Mouse (Mus musculus) embryonic facial prominence, embryonic 12.5 days (tissue): ENCODE measurements around the gene Cep57. TPM values are rescaled to one million over a fixed set of nuclear protein-coding genes. Genes with fewer than 3 reads are reported as not detected.
A peak's percentile ranks its signal among the peaks of the same experiment; 100 is the strongest.

Experiments used
- ATAC-seq: fragments of 200-750 bp; cut with Nextera tagmentation; 2 replicates; pipeline ENCODE4 v1.8.0; 2017; ENCODE audit not compliant: insufficient number of reproducible peaks, insufficient read depth, low FRiP score, low TSS enrichment
- H3K27ac ChIP-seq: fragments of 300-500 bp; sonication (generic); 2 replicates; pipeline ENCODE4 v1.5.1; 2016; ENCODE audit warnings: mild to moderate bottlenecking
- H3K27me3 ChIP-seq: fragments of 300-500 bp; sonication (generic); 2 replicates; pipeline ENCODE4 v1.6.1; 2016; ENCODE audit warnings: mild to moderate bottlenecking, moderate library complexity
- H3K36me3 ChIP-seq: fragments of 300-500 bp; sonication (generic); 2 replicates; pipeline ENCODE4 v1.6.1; 2016; ENCODE audit warnings: mild to moderate bottlenecking
- H3K4me1 ChIP-seq: fragments of 300-500 bp; sonication (generic); 2 replicates; pipeline ENCODE4 v1.6.1; 2016
- H3K4me2 ChIP-seq: fragments of 300-500 bp; sonication (generic); replicated peaks from 2 replicates; pipeline ENCODE4 v1.6.1; 2016; ENCODE audit warnings: mild to moderate bottlenecking, moderate library complexity
- H3K4me3 ChIP-seq: fragments of 300-500 bp; sonication (generic); 2 replicates; pipeline ENCODE4 v1.5.1; 2016; ENCODE audit warnings: mild to moderate bottlenecking
- H3K9ac ChIP-seq: fragments of 300-500 bp; sonication (generic); 2 replicates; pipeline ENCODE4 v1.6.1; 2016; ENCODE audit warnings: mild to moderate bottlenecking, moderate library complexity
- H3K9me3 ChIP-seq: fragments of 300-500 bp; sonication (generic); 2 replicates; pipeline ENCODE4 v1.6.1; 2016; ENCODE audit warnings: mild to moderate bottlenecking, moderate library complexity
- WGBS: fragments of 180-500 bp; shearing (Covaris S2); methylation state at CpG from one replicate; pipeline ENCODE4 v1.1.7; 2016; 5-methylcytosine and 5-hydroxymethylcytosine counted together
- polyA plus RNA-seq: library from polyadenylated mRNA; unstranded; fragments of >200 nt; fragmentation: Nextera tagmentation; extraction: Ambion mirVana; gene quantifications from 2 replicates; pipeline ENCODE4 v1.2.1, GENCODE M21; 2016

Gene Cep57
- polyA plus RNA-seq, 1 experiment from 2014 or later: 70.2 TPM

GRCm38 (mm10) chr9:13828087-13828441, 1.2 kb upstream of the Cep57 start:
- peak overlapping the region; percentile 94 for H3K9ac ChIP-seq
- peaks cover 20% of the 10 kb centered on the region; the same call in 1 of the 2 replicates for H3K4me1 ChIP-seq
- peak overlapping the region; percentile 87 for H3K4me3 ChIP-seq
- peaks cover 28% of the 10 kb centered on the region for H3K36me3 ChIP-seq
- H3K27me3 ChIP-seq: no peaks in the 10 kb centered on the region
- no peaks in the 10 kb centered on the region for H3K9me3 ChIP-seq
- H3K4me2 ChIP-seq: peak overlapping the region; percentile 72
- ATAC-seq: peak; percentile 54; the same call in 1 of the 2 replicates
- peak overlapping the region; percentile 98 for H3K27ac ChIP-seq
- WGBS: 0% methylated on average over 23 of the region's 23 CpGs

GRCm38 (mm10) chr9:13827406-13828086, 639 bp upstream of the Cep57 start, which contains the start of gene Fam76b:
Gene Fam76b (plus strand): TSS chr9:13827716.
- Histone ChIP-seq H3K4me3 (peak within 1 kb of the TSS; percentile 87), H3K36me3 (peaks cover 28% of the 10 kb centered on the region), H3K27me3 (no peaks in the 10 kb centered on the region), H3K27ac (peak within 1 kb of the TSS; percentile 99), H3K9me3 (no peaks in the 10 kb centered on the region), H3K4me1 (peaks cover 20% of the 10 kb centered on the region; the same call in 1 of the 2 replicates), H3K4me2 (peak within 1 kb of the TSS; percentile 74), H3K9ac (peak within 1 kb of the TSS; percentile 94)
- peak; percentile 96 for ATAC-seq
- 0% methylated on average over 53 of the region's 67 CpGs for WGBS

- peak overlapping the region; percentile 74 for H3K4me2 ChIP-seq
- H3K27ac ChIP-seq: peak overlapping the region; percentile 99
- no peaks in the 10 kb centered on the region for H3K9me3 ChIP-seq
- H3K4me1 ChIP-seq: peaks cover 20% of the 10 kb centered on the region; the same call in 1 of the 2 replicates
- under 1% methylated on average over 31 of the region's 31 CpGs for WGBS
- peak; percentile 4 for ATAC-seq
- H3K36me3 ChIP-seq: peaks cover 20% of the 10 kb centered on the region
- peak overlapping the region; percentile 88 for H3K9ac ChIP-seq
- no peaks in the 10 kb centered on the region for H3K27me3 ChIP-seq
- H3K4me3 ChIP-seq: peak overlapping the region; percentile 87
Observed at GRCm38 (mm10) chr9:13826391-13826805, 509 bp downstream of the Cep57 start.

GRCm38 (mm10) chr9:13825896-13826295, 1.0 kb downstream of the Cep57 start:
- 7% methylated on average over 8 of the region's 8 CpGs for WGBS
- Histone ChIP-seq H3K4me3 (peak overlapping the region; percentile 87), H3K27ac (peak overlapping the region; percentile 99), H3K27me3 (no peaks in the 10 kb centered on the region), H3K4me1 (peaks cover 20% of the 10 kb centered on the region; the same call in 1 of the 2 replicates), H3K36me3 (peaks cover 20% of the 10 kb centered on the region), H3K4me2 (peak overlapping the region; percentile 74), H3K9ac (peak overlapping the region; percentile 88), H3K9me3 (no peaks in the 10 kb centered on the region)
- ATAC-seq: no peak

GRCm38 (mm10) chr9:13820774-13821173, 6.1 kb downstream of the Cep57 start:
- H3K4me3 ChIP-seq: no peak overlapping the region
- H3K36me3 ChIP-seq: peaks cover 50% of the 10 kb centered on the region
- WGBS: 98% methylated on average over 3 of the region's 3 CpGs
- H3K4me1 ChIP-seq: peaks cover 15% of the 10 kb centered on the region; the same call in 1 of the 2 replicates
- ATAC-seq: no peak
- H3K4me2 ChIP-seq: no peak overlapping the region
- no peak overlapping the region for H3K27ac ChIP-seq
- H3K9ac ChIP-seq: no peak overlapping the region
- H3K9me3 ChIP-seq: no peaks in the 10 kb centered on the region
- H3K27me3 ChIP-seq: no peaks in the 10 kb centered on the region

GRCm38 (mm10) chr9:13818369-13818768, 8.5 kb downstream of the Cep57 start:
- no peak overlapping the region for H3K9ac ChIP-seq
- H3K36me3 ChIP-seq: peaks cover 66% of the 10 kb centered on the region
- ATAC-seq: no peak
- no peak overlapping the region for H3K4me2 ChIP-seq
- 86% methylated on average over 9 of the region's 9 CpGs for WGBS
- H3K27me3 ChIP-seq: no peaks in the 10 kb centered on the region
- no peaks in the 10 kb centered on the region for H3K4me1 ChIP-seq
- no peak overlapping the region for H3K4me3 ChIP-seq
- no peak overlapping the region for H3K27ac ChIP-seq
- H3K9me3 ChIP-seq: no peaks in the 10 kb centered on the region

GRCm38 (mm10) chr9:13809937-13810336, 17.0 kb downstream of the Cep57 start:
- Histone ChIP-seq H3K9me3 (no peaks in the 10 kb centered on the region), H3K4me3 (no peak overlapping the region), H3K4me1 (no peaks in the 10 kb centered on the region), H3K36me3 (peaks cover 62% of the 10 kb centered on the region), H3K27me3 (no peaks in the 10 kb centered on the region), H3K4me2 (no peak overlapping the region), H3K27ac (no peak overlapping the region), H3K9ac (no peak overlapping the region)
- no peak for ATAC-seq

GRCm38 (mm10) chr9:13807657-13808056, 19.2 kb downstream of the Cep57 start:
- Histone ChIP-seq H3K36me3 (peaks cover 66% of the 10 kb centered on the region), H3K9ac (no peak overlapping the region), H3K4me3 (no peak overlapping the region), H3K9me3 (no peaks in the 10 kb centered on the region), H3K27me3 (no peaks in the 10 kb centered on the region), H3K4me1 (no peaks in the 10 kb centered on the region), H3K27ac (no peak overlapping the region), H3K4me2 (no peak overlapping the region)
- whole genome bisulfite sequencing: 89% methylated on average over 5 of the region's 5 CpGs
- no peak for ATAC-seq

GRCm38 (mm10) chr9:13806854-13807253, 20.1 kb downstream of the Cep57 start:
- Histone ChIP-seq H3K4me2 (no peak overlapping the region), H3K4me1 (no peaks in the 10 kb centered on the region), H3K36me3 (peaks cover 58% of the 10 kb centered on the region), H3K27me3 (no peaks in the 10 kb centered on the region), H3K9ac (no peak overlapping the region), H3K27ac (no peak overlapping the region), H3K9me3 (no peaks in the 10 kb centered on the region), H3K4me3 (no peak overlapping the region)
- WGBS: 93% methylated on average over 7 of the region's 7 CpGs
- no peak for ATAC-seq

GRCm38 (mm10) chr9:13804480-13804879, 22.4 kb downstream of the Cep57 start:
- Histone ChIP-seq H3K4me3 (no peak overlapping the region), H3K9me3 (no peaks in the 10 kb centered on the region), H3K9ac (no peak overlapping the region), H3K27ac (no peak overlapping the region), H3K4me2 (no peak overlapping the region), H3K4me1 (no peaks in the 10 kb centered on the region), H3K36me3 (peaks cover 49% of the 10 kb centered on the region), H3K27me3 (no peaks in the 10 kb centered on the region)
- 70% methylated on average over 1 of the region's 1 CpGs for WGBS
- ATAC-seq: no peak

GRCm38 (mm10) chr9:13794756-13795155, 32.2 kb downstream of the Cep57 start:
- H3K4me3 ChIP-seq: no peak overlapping the region
- no peaks in the 10 kb centered on the region for H3K9me3 ChIP-seq
- no peaks in the 10 kb centered on the region for H3K4me1 ChIP-seq
- no peak overlapping the region for H3K27ac ChIP-seq
- H3K36me3 ChIP-seq: peaks cover 45% of the 10 kb centered on the region
- no peaks in the 10 kb centered on the region for H3K27me3 ChIP-seq
- H3K9ac ChIP-seq: no peak overlapping the region
- H3K4me2 ChIP-seq: no peak overlapping the region
- 91% methylated on average over 2 of the region's 2 CpGs for WGBS
- ATAC-seq: no peak

GRCm38 (mm10) chr9:13794302-13794701, 32.6 kb downstream of the Cep57 start:
- Histone ChIP-seq H3K9me3 (no peaks in the 10 kb centered on the region), H3K4me2 (no peak overlapping the region), H3K36me3 (peaks cover 43% of the 10 kb centered on the region), H3K9ac (no peak overlapping the region), H3K27ac (no peak overlapping the region), H3K4me1 (no peaks in the 10 kb centered on the region), H3K4me3 (no peak overlapping the region), H3K27me3 (no peaks in the 10 kb centered on the region)
- no peak for ATAC-seq
- 80% methylated on average over 1 of the region's 1 CpGs for WGBS
